Mouse (Mus musculus): ENCODE data around the gene Nfia.

Nfia gene

GRCm38 (mm10) chr4:98002206-98002605 lies 229.7 kb downstream of the Nfia start:
- no peak for DNase-seq (ENCODE audit: low read depth, low spot score)

- DNase-seq (ENCODE audit: low read depth, low spot score), result peak; percentile 43
These were observed 231.0 kb downstream of the Nfia start for GRCm38 (mm10) chr4:98003323-98004107.

GRCm38 (mm10) chr4:98004108-98004625 lies 231.6 kb downstream of the Nfia start:
- peak; percentile 77 for DNase-seq (ENCODE audit: low read depth, low spot score)

- DNase-seq (ENCODE audit: low read depth, low spot score), result no peak
These were observed 232.5 kb downstream of the Nfia start for GRCm38 (mm10) chr4:98004986-98005385.

- DNase-seq (ENCODE audit: low read depth, low spot score), result no peak
These were observed 236.4 kb downstream of the Nfia start for GRCm38 (mm10) chr4:98008814-98009368.

GRCm38 (mm10) chr4:98009966-98010365 lies 237.4 kb downstream of the Nfia start:
- no peak for DNase-seq (ENCODE audit: low read depth, low spot score)

- DNase-seq (ENCODE audit: low read depth, low spot score), result no peak
These were observed 247.3 kb downstream of the Nfia start for GRCm38 (mm10) chr4:98019811-98020210.

GRCm38 (mm10) chr4:98020836-98021235 lies 248.3 kb downstream of the Nfia start:
- no peak for DNase-seq (ENCODE audit: low read depth, low spot score)

GRCm38 (mm10) chr4:98023245-98023792 lies 250.8 kb downstream of the Nfia start:
- DNase-seq (ENCODE audit: low read depth, low spot score), result no peak

GRCm38 (mm10) chr4:98027412-98027811 lies 254.9 kb downstream of the Nfia start:
- no peak for DNase-seq (ENCODE audit: low read depth, low spot score)

- no peak for DNase-seq (ENCODE audit: low read depth, low spot score)
These were observed 259.3 kb downstream of the Nfia start for GRCm38 (mm10) chr4:98031871-98032270.

- no peak for DNase-seq (ENCODE audit: low read depth, low spot score)
These were observed 259.8 kb downstream of the Nfia start for GRCm38 (mm10) chr4:98032332-98032731.

GRCm38 (mm10) chr4:98039095-98039494 lies 266.6 kb downstream of the Nfia start:
- no peak for DNase-seq (ENCODE audit: low read depth, low spot score)

GRCm38 (mm10) chr4:98040179-98040578 lies 267.6 kb downstream of the Nfia start:
- DNase-seq (ENCODE audit: low read depth, low spot score), result no peak

- DNase-seq (ENCODE audit: low read depth, low spot score), result no peak
These were observed 272.1 kb downstream of the Nfia start for GRCm38 (mm10) chr4:98044611-98045010.

GRCm38 (mm10) chr4:98047369-98047768 lies 274.8 kb downstream of the Nfia start:
- no peak for DNase-seq (ENCODE audit: low read depth, low spot score)

- no peak for DNase-seq (ENCODE audit: low read depth, low spot score)
These were observed 277.1 kb downstream of the Nfia start for GRCm38 (mm10) chr4:98049584-98049983.

GRCm38 (mm10) chr4:98050003-98050620 lies 277.6 kb downstream of the Nfia start:
- no peak for DNase-seq (ENCODE audit: low read depth, low spot score)

- DNase-seq (ENCODE audit: low read depth, low spot score), result peak; percentile 54
These were observed 278.2 kb downstream of the Nfia start for GRCm38 (mm10) chr4:98050781-98051180.

GRCm38 (mm10) chr4:98051326-98051725 lies 278.8 kb downstream of the Nfia start:
- no peak for DNase-seq (ENCODE audit: low read depth, low spot score)

- DNase-seq (ENCODE audit: low read depth, low spot score), result no peak
These were observed 282.5 kb downstream of the Nfia start for GRCm38 (mm10) chr4:98055036-98055435.

GRCm38 (mm10) chr4:98056396-98057020 lies 284.0 kb downstream of the Nfia start:
- DNase-seq (ENCODE audit: low read depth, low spot score), result no peak

All from mesoderm, embryonic 11.5 days (tissue).